Mouse (Mus musculus): Measurements from ENCODE around the gene Sv2a.

Gene Sv2a

GRCm38 (mm10) chr3:96180727-96181477, at the start of gene Sv2a:
TSS of gene Sv2a (plus strand) at chr3:96181151.
- peak; percentile 21; the same call in 1 of the 2 replicates for ATAC-seq (ENCODE audit: low TSS enrichment)

- no peak for ATAC-seq (ENCODE audit: low TSS enrichment)
Observed at GRCm38 (mm10) chr3:96132478-96132877, 48.5 kb upstream of the Sv2a start.

- ATAC-seq (ENCODE audit: low TSS enrichment): no peak
Observed at GRCm38 (mm10) chr3:96133327-96133905, 47.5 kb upstream of the Sv2a start.

- ATAC-seq (ENCODE audit: low TSS enrichment): no peak
Observed at GRCm38 (mm10) chr3:96135011-96135410, 45.9 kb upstream of the Sv2a start.

GRCm38 (mm10) chr3:96147950-96148349, 33.0 kb upstream of the Sv2a start:
- ATAC-seq (ENCODE audit: low TSS enrichment): peak; percentile 44; the same call in 1 of the 2 replicates

GRCm38 (mm10) chr3:96151836-96152235, 29.1 kb upstream of the Sv2a start:
- no peak for ATAC-seq (ENCODE audit: low TSS enrichment)

- peak; percentile 82 for ATAC-seq (ENCODE audit: low TSS enrichment)
Observed at GRCm38 (mm10) chr3:96152611-96153010, 28.3 kb upstream of the Sv2a start.

- no peak for ATAC-seq (ENCODE audit: low TSS enrichment)
Observed at GRCm38 (mm10) chr3:96155501-96155900, 25.4 kb upstream of the Sv2a start.

- no peak for ATAC-seq (ENCODE audit: low TSS enrichment)
Observed at GRCm38 (mm10) chr3:96159820-96160219, 21.1 kb upstream of the Sv2a start.

- peak; percentile 69 for ATAC-seq (ENCODE audit: low TSS enrichment)
Observed at GRCm38 (mm10) chr3:96160222-96160802, 20.6 kb upstream of the Sv2a start.

GRCm38 (mm10) chr3:96160803-96161516, 20.0 kb upstream of the Sv2a start:
- ATAC-seq (ENCODE audit: low TSS enrichment): peak; percentile 75

- peak; percentile 7; the same call in 1 of the 2 replicates for ATAC-seq (ENCODE audit: low TSS enrichment)
Observed at GRCm38 (mm10) chr3:96161869-96162840, 18.8 kb upstream of the Sv2a start, which contains the start of gene Mtmr11. TSS of gene Mtmr11 (plus strand) at chr3:96162004.

- ATAC-seq (ENCODE audit: low TSS enrichment): no peak
Observed at GRCm38 (mm10) chr3:96163040-96163439, 17.9 kb upstream of the Sv2a start.

- ATAC-seq (ENCODE audit: low TSS enrichment): no peak
Observed at GRCm38 (mm10) chr3:96168466-96169158, 12.3 kb upstream of the Sv2a start.

GRCm38 (mm10) chr3:96170276-96170675, 10.7 kb upstream of the Sv2a start:
- ATAC-seq (ENCODE audit: low TSS enrichment): no peak

GRCm38 (mm10) chr3:96170976-96171545, 9.9 kb upstream of the Sv2a start:
- no peak for ATAC-seq (ENCODE audit: low TSS enrichment)

- ATAC-seq (ENCODE audit: low TSS enrichment): 0 out of 2 replicates have a peak, but pooled peaks have one; percentile 14
Observed at GRCm38 (mm10) chr3:96171583-96172196, 9.3 kb upstream of the Sv2a start.

GRCm38 (mm10) chr3:96172197-96173178, 8.5 kb upstream of the Sv2a start, which contains the start of gene Sf3b4:
TSS of gene Sf3b4 (plus strand) at chr3:96172332.
- ATAC-seq (ENCODE audit: low TSS enrichment): peak; percentile 86

All from frontal cortex, adult (tissue).